Mouse (Mus musculus) spleen, adult 2 months (tissue): ENCODE data around the gene Il1r2. TPM values are rescaled to one million over a fixed set of nuclear protein-coding genes. Genes with fewer than 3 reads are reported as not detected.

Source experiments
- DNase-seq, 2 experiments: peaks; one replicate each; pipeline versions ENCODE4 v3.0.0 to v3.0.0-alpha.2; 2012 to 2021; ENCODE audit warnings: low spot score in 2 of 2, low read depth in 1 of 2
- H3K27ac ChIP-seq: fragments of 200-500 bp; 2 replicates; pipeline ENCODE4 v1.5.1; 2012; ENCODE audit warnings: low read length, inconsistent platforms; ENCODE audit not compliant: insufficient read depth
- H3K27me3 ChIP-seq: fragments of 200-500 bp; 2 replicates; pipeline ENCODE4 v1.6.1; 2012; ENCODE audit warnings: mild to moderate bottlenecking, moderate library complexity, low read length, inconsistent platforms; ENCODE audit not compliant: control insufficient read depth, insufficient read depth
- H3K36me3 ChIP-seq: fragments of 200-500 bp; 2 replicates; pipeline ENCODE4 v1.6.1; 2012; ENCODE audit warnings: mild to moderate bottlenecking, low read length, inconsistent platforms; ENCODE audit not compliant: control insufficient read depth, insufficient read depth
- H3K4me1 ChIP-seq: fragments of 200-500 bp; 2 replicates; pipeline ENCODE4 v1.6.1; 2011; ENCODE audit warnings: inconsistent platforms; ENCODE audit not compliant: control insufficient read depth, insufficient read depth, insufficient read length
- H3K4me3 ChIP-seq: fragments of 200-500 bp; 2 replicates; pipeline ENCODE4 v1.5.1; 2011; ENCODE audit warnings: mild to moderate bottlenecking, inconsistent platforms; ENCODE audit not compliant: insufficient read depth, insufficient read length; ENCODE audit errors: extremely low read depth
- CTCF ChIP-seq: fragments of 200-500 bp; IDR thresholded peaks from 2 replicates; pipeline ENCODE4 v1.5.1; 2011; ENCODE audit warnings: mild to moderate bottlenecking, inconsistent platforms; ENCODE audit not compliant: insufficient read depth, insufficient read length, insufficient replicate concordance; ENCODE audit errors: extremely low read depth
- POLR2A ChIP-seq: fragments of 200-500 bp; IDR thresholded peaks from 2 replicates; pipeline ENCODE4 v1.6.1; 2011; ENCODE audit warnings: low read depth, low read length, inconsistent platforms
- WGBS: fragments of 180-500 bp; shearing (Covaris S2); methylation state at CpG from one replicate; pipeline ENCODE4 v1.1.7; 2018; 5-methylcytosine and 5-hydroxymethylcytosine counted together
- polyA plus RNA-seq: library from polyadenylated mRNA; depleted of rRNA; stranded (reverse); fragments of >200 nt; gene quantifications from 2 replicates; pipeline ENCODE4 v1.2.3, GENCODE M21; 2012

Il1r2 gene
- polyA plus RNA-seq, 1 experiment: 1.2 TPM

GRCm38 (mm10) chr1:40030287-40030975, 43.4 kb upstream of the Il1r2 start:
- peaks cover 8% of the 10 kb centered on the region; the same call in 1 of the 2 replicates for H3K4me1 ChIP-seq
- WGBS: 88% methylated on average over 14 of the region's 14 CpGs
- no peak for TF ChIP-seq POLR2A
- no peak for TF ChIP-seq CTCF
- no peak overlapping the region for H3K27ac ChIP-seq
- no peak for DNase-seq
- no peaks in the 10 kb centered on the region for H3K27me3 ChIP-seq
- peaks cover 4% of the 10 kb centered on the region for H3K36me3 ChIP-seq
- no peak overlapping the region for H3K4me3 ChIP-seq

DNA sequence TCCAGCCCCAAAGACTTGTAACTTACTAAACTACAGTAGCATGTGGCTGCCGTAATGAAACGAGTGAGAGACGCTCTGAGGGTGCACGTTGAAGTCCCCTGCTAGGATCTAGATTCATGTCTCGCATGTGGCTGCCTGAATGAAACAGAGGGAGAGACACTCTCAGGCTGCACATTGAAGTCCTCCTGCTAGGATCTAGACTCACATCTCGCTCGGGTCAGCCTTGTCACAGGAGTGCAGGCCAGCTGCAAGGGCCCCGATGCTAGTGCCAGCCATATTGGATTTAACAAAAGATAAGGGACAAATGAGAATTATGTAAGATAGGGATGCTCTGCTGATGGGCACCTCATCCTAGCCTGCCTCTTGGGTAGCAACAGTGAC, 42.9 kb upstream of the Il1r2 start:
- DNase-seq: no peak
- 95% methylated on average over 8 of the region's 8 CpGs for WGBS
- H3K4me3 ChIP-seq: no peak overlapping the region
- H3K27me3 ChIP-seq: no peaks in the 10 kb centered on the region
- H3K4me1 ChIP-seq: peaks cover 8% of the 10 kb centered on the region; the same call in 1 of the 2 replicates
- peaks cover 4% of the 10 kb centered on the region for H3K36me3 ChIP-seq
- TF ChIP-seq CTCF (no peak), POLR2A (no peak)
- no peak overlapping the region for H3K27ac ChIP-seq

DNA sequence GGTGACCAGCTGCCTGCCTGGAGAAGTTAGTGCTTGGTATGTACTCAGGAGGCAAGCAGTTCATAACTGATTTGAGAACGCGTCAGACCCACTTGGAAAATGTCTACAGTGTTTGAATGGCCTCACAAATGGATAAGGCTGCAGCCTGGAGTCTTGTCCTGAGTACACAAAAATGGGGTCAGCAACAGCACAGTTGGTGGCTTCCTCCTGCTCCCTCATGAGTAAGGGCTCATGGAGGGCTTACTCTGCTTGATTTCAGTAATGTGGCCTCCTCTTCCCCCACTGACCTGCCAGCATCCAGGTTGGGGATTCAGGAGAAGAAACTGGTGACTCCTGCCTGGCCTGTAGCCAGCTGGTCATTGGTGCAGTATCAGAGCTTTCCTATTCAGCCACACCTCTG, 42.3 kb upstream of the Il1r2 start:
- no peak overlapping the region for H3K27ac ChIP-seq
- TF ChIP-seq POLR2A: no peak
- no peak for TF ChIP-seq CTCF
- no peak for DNase-seq
- 87% methylated on average over 2 of the region's 2 CpGs for WGBS
- peaks cover 1% of the 10 kb centered on the region for H3K36me3 ChIP-seq
- no peaks in the 10 kb centered on the region for H3K27me3 ChIP-seq
- peaks cover 8% of the 10 kb centered on the region; the same call in 1 of the 2 replicates for H3K4me1 ChIP-seq
- no peak overlapping the region for H3K4me3 ChIP-seq

- H3K4me1 ChIP-seq: no peaks in the 10 kb centered on the region
- H3K27ac ChIP-seq: no peak overlapping the region
- TF ChIP-seq POLR2A: no peak
- DNase-seq: no peak
- H3K4me3 ChIP-seq: no peak overlapping the region
- H3K36me3 ChIP-seq: no peaks in the 10 kb centered on the region
- H3K27me3 ChIP-seq: no peaks in the 10 kb centered on the region
- WGBS: 55% methylated on average over 4 of the region's 4 CpGs
These were observed 40.6 kb upstream of the Il1r2 start for GRCm38 (mm10) chr1:40033315-40033714.

DNA sequence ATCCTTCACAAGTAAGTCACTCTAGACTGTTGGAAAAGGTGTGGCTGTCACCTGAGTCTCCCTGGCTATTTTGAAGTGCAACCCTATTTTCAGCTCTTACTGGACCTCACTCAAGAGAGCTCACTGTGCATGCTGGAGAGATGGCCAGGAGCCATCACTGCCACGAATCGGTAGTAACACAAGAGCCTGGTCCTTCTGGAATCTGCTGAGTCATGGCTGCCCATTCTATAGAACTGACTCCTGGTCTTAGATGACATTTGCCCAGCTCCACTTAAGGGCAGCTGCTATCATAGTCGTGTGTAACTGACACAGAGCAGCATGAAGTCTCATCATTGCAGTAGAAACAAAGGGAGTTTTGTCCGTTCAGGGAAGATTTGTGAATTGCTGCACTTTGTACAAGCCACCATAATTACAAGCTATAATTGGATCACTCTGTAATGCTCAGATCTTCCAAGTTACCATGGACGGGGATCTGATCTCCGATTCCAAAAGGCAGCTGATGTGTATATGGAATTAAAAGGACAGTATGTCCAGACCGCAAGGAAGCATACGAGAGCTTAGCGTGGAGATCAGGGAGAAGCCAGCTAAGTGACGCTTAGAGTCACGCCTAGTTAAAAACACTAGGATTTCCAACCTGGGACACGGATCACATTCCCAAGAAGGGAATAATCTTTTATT, 40.0 kb upstream of the Il1r2 start:
- no peaks in the 10 kb centered on the region for H3K27me3 ChIP-seq
- 80% methylated on average over 12 of the region's 12 CpGs for WGBS
- no peaks in the 10 kb centered on the region for H3K36me3 ChIP-seq
- no peak overlapping the region for H3K4me3 ChIP-seq
- H3K4me1 ChIP-seq: no peaks in the 10 kb centered on the region
- TF ChIP-seq CTCF (no peak), POLR2A (no peak)
- no peak overlapping the region for H3K27ac ChIP-seq
- DNase-seq: no peak

- 76% methylated on average over 6 of the region's 6 CpGs for WGBS
- DNase-seq: no peak
These were observed 36.0 kb upstream of the Il1r2 start for GRCm38 (mm10) chr1:40037831-40038230.

GRCm38 (mm10) chr1:40045686-40046085, 28.2 kb upstream of the Il1r2 start:
- WGBS: 16% methylated on average over 6 of the region's 6 CpGs
- TF ChIP-seq POLR2A (no peak), CTCF (no peak)
- Histone ChIP-seq H3K4me1 (peaks cover 10% of the 10 kb centered on the region; the same call in 1 of the 2 replicates), H3K27ac (no peak overlapping the region), H3K4me3 (no peak overlapping the region), H3K36me3 (no peaks in the 10 kb centered on the region), H3K27me3 (no peaks in the 10 kb centered on the region)
- peak in 1 of 2 experiments; percentile 21 for DNase-seq

More at GRCm38 (mm10) chr1:40037831-40038230, 36.0 kb upstream of the Il1r2 start:
- Histone ChIP-seq H3K36me3 (no peaks in the 10 kb centered on the region), H3K27me3 (no peaks in the 10 kb centered on the region), H3K27ac (no peak overlapping the region), H3K4me3 (no peak overlapping the region), H3K4me1 (no peaks in the 10 kb centered on the region)
- no peak for TF ChIP-seq CTCF
- TF ChIP-seq POLR2A: no peak
